Mouse (Mus musculus) neutrophil, adult 5-6 weeks (primary cell): ENCODE results near the gene Sprr2a1. TPM values are rescaled to one million over a fixed set of nuclear protein-coding genes. Genes with fewer than 3 reads are reported as not detected.
A peak's percentile ranks its signal among the peaks of the same experiment; 100 is the strongest.
"Not testable (repeated sequence)": the region's sequence is repeated elsewhere in the genome, so short reads cannot be mapped to it uniquely, and the experiment has no call there.

Source experiments
- ATAC-seq: fragments of 151-379, 151-347 bp; 2 replicates; pipeline ENCODE4 v1.8.0; 2017; ENCODE audit warnings: mild to moderate bottlenecking, moderate TSS enrichment; ENCODE audit not compliant: insufficient number of reproducible peaks, poor library complexity, low FRiP score, severe bottlenecking; ENCODE audit errors: extremely low read depth
- total RNA-seq: library from RNA; stranded (forward); fragments of 200-1000 nt; gene quantifications from 2 replicates; pipeline ENCODE4 v1.2.3, GENCODE M21; 2017

Gene Sprr2a1
- total RNA-seq, result not detected in 2 replicates

DNA sequence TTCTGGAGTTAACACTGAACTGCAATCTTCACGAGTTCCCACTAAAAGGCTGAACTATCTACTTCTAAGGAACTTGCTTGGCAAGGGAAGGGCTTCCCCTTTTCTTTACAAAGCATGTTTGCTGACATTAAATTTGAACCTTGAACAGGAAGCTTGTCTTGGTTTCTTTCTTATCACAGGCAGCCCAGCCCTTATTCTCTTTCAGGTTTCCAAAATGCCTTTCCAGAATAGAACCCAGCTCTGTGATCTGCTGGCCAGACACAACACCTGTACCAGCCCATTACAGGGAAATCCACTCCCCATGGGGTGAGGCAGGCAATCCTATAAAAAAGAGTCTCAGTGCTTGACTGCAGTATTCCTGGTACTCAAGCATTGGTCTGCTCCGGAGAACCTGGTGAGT, at the start of gene Sprr2a1, which contains the start of gene Sprr2a2:
Gene Sprr2a1 (plus strand): TSS at position 231 of the 400 bp plus-strand sequence.
Gene Sprr2a2 (plus strand): TSS at position 352 of the 400 bp plus-strand sequence.
- ATAC-seq, result not testable (repeated sequence)

DNA sequence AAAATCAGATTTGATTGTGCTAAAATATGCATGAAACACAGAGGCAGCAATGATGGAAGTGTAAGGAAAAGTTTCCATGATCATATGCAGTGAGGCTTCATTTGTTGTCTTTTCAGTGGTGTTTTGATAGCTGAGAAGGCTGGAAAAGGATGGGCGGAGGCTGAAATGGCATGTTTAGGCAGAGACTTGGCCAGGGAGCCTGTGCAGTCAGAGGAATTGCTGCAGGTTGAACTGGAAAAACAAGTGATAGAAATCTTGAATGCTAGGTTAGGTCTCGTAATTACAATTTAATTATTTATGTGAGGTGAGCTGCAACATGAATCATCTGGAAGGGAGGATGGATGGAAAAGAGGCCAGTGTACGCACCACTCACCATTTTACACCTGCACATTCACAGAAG, 45.8 kb upstream of the Sprr2a1 start:
- ATAC-seq, result no peak

DNA sequence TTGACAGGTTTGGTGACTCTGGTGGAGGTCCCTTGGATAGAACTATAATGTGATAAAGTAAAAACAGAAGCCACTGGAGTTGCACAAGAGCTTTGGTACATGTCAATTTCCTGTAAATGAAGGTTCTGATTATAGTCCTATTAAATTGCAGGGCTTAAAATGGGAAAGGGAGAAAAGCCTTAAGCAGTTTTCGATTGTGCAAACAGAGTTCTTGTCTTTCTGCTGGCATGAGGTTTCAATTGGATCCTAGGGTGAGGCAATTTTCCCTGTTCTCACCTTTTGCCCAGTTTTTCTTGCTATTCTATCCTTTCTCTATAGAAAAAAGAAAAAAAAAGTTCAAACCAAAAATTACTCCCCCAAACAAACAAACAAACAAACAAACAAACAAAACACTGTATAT, 38.7 kb upstream of the Sprr2a1 start:
- ATAC-seq, result no peak

DNA sequence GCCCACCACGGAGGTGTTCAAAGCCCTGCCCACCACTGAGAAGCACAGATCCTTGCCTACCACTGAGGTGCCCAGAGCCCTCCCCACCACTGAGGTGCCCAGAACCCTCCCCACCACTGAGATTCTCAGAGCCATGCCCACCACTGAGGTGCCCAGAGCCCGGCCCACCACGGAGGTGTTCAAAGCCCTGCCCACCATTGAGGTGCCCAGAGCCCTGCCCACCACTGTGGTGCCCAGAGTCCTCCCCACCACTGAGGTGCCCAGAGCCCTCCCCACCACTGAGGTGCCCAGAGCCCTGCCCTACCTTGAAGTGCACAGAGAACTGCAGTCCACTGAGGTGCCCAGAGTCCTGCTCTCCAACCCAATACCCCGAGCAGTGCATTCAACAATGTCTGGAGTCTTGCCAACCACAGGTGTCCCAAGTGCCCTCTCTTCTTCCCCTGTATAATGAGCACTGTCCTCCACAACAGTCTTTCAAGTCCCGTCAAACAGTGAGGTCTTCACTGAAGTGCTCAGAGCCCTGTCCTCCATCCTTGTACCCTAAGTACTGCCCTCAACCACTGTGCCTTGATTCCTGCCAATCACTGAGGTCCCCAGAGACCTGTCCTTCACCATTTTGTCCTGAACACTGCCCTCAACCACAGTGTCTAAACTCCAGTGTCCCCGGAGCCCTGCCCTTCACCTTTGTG, 19.9 kb upstream of the Sprr2a1 start:
- no peak for ATAC-seq

DNA sequence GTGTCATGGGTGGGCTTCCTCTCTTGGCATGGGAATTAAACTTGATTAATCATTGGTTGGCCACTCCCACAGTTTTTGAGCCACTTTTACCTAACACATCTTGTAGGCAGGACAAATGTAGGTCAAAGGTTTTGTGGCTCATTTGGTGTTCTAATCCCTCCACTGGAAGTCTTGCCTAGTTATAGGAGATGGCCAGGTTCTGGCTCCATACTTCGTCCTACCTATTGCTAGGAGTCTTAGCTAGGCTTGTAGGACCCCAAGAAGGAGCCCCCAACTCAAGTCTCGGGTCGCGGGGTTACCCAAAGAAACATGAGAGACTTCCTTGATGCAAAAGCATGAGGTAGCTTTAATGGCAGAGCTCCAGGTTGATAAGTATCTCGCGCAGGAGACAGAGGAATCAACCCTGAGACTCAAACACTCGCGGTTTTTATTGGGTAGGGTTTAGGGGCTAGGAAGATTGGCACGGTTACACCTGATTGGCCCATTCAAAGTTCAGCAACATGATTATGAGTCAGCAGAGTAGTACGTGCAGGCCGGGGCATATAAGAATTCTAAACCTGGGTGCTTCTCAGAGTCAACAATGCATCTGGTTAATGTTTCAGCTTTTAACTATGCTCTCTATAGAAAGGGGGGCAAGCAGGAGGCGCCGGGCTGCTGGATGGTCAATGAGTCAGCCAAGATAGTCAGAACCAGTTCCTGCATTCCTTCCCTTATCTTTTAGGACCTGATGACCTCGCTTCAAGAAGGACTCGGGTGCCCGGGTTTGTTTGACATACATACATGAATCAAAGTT, 4.3 kb upstream of the Sprr2a1 start:
- ATAC-seq, result not testable (repeated sequence)

DNA sequence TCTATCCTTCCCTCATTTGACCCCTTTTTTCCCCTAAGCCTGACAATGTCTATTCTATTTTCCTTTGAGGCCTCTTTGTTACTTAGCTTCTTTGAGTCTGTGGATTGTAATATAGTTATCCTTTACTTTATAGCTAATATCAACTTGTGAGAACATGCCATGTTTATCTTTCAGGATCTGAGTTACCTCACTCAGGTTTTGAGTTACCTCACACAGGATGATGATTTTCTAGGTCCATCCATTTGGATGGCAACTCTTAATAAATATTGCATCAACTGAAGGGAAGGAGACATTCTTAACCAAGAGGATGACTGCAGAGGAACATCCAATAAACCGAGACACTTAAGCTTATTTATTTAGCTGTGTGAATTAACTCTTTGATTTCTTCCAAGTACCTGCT, 3.5 kb upstream of the Sprr2a1 start:
- not testable (repeated sequence) for ATAC-seq

DNA sequence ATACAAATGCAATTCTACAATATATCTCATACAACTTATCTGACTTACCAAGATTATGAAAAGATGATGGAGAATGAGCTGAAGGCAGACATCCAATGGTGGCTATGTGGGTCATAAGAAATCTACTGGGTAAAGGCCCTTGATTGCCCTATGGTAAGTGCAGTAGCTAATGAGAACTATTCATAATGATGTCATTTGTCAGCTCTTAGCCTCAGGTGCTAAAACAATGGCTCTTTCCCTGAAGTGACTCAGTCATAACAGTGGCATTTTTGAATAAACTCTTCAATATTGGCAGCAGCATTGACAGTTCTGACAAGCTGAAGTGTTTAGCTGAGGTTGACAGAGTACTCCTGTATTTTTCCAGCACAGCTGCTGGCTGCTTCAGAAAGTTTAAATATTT, 1.9 kb upstream of the Sprr2a1 start:
- not testable (repeated sequence) for ATAC-seq

DNA sequence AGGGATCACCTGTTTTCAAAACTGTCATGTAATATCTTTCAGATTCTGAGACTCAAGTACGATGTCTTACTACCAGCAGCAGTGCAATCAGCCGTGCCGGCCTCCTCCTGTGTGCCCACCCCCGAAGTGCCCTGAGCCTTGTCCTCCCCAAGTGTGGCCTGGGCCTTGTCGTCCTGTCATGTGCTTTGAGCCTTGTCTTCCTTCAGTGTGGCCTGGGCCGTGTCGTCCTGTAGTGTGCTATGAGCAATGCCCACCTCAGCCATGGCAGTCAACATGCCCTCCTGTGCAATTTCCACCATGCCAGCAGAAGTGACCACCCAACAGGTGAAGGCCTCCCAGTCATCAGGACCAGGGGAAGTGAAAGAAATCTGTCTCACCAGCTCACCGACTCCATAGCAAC, 3.4 kb downstream of the Sprr2a1 start:
- ATAC-seq, result peak; percentile 42; the same call in 1 of the 2 replicates

DNA sequence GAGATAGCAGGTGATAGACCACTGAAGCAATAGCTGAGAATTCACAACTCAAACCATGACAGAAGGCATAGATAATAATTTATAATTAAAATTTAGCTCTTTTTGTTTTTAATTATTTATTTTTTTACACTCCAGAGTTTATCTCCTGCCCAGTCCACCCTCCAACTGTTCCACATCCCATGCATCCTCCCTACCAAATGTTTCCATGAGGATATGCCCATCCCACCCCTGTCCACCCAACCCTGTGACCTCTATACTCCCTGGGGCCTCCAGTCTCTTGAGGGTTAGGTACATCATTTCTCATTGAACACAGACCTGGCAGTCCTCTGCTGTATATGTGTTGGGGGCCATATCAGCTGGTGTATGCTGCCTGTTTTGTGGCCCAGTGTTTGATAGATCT, 8.1 kb downstream of the Sprr2a1 start:
- not testable (repeated sequence) for ATAC-seq

DNA sequence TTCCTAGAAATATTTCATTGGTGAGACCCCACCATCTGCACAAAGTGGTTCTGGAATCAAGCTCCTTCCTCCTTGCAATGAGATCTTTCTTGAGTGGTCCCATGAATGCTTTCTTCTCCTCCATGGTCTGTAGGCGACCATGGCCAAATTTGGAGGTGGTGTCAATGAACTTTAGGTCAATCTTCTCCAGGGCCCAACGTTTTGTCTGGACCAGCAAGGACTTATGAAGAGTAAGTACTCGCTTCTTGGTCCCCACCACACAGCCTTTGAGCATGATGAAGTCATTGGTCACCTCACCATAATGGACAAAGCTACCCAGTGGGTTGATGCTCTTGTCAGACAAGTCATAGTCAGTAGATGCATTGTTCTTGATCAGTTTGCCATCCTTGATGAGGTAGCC, 11.8 kb downstream of the Sprr2a1 start:
- not testable (repeated sequence) for ATAC-seq

DNA sequence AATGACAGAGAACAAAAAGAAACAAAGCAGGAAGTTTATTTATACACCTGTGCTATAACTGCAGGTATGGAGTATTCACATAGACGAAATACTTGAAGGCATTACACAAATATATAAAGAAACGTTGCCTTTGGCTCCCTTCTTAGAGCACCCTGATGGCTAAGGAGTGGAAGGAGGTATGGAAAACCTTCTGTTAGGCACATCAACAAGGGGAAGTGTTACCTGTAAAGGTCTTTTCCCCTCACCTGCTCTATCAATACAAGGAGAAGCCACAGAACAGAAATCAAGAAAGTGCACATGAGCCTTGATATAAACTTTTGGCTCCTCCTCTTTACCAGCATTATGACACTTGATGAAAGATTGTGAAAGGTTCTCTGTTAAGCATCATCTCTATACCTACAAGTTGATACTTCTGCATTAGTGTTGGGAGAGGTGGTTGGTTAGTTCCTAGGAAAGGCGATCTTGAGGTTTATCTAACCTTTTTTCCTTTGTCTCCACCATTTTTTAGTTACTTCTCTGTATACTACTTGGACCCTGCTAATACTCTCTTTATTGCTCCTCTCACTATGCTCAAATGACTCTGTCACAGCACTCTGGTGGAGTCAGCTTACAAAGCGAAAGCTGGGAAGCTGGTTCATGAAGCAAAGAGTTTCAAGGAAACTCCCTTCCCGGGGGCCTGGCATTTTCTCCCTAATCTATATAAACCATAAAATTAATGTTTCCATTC, 21.0 kb downstream of the Sprr2a1 start:
- ATAC-seq, result peak; percentile 34; the same call in 1 of the 2 replicates

DNA sequence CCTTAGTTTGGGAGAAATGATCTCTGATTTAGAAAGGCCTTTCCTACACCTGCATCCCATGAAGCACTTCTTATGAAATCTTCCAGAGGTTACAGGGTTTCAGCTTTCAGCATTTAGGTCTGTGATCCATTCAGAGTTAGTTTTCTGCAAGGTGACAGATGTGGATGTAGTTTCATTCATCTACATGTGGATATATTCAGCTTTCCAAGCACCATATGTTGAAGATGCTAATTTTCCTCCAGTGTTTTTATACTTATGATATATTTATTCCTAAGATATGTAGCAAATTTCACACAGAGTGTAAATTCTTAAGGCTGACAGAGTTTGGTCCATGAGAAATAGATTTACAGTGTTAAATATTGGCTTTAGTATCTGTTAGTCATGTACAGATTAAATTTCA, 23.1 kb downstream of the Sprr2a1 start:
- ATAC-seq, result not testable (repeated sequence)

DNA sequence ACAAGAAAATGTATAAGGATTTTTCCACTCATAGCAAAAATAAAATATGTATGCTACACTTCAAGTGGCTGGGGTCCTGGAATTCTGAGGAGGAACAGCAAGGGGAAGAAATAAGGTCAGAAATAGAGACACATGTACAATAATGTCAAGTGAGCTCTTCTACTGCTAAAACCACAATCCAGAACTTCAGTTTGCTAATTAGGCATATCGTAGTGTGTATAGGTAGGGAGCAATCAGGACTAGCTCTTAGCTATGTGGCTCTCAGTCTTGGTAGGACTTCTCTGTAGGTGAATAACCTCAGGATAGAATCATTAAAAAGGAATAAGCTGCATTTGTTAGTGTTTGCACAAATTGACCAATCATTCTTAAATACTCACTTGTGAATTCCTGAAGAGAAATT, 23.6 kb downstream of the Sprr2a1 start:
- ATAC-seq, result not testable (repeated sequence)

DNA sequence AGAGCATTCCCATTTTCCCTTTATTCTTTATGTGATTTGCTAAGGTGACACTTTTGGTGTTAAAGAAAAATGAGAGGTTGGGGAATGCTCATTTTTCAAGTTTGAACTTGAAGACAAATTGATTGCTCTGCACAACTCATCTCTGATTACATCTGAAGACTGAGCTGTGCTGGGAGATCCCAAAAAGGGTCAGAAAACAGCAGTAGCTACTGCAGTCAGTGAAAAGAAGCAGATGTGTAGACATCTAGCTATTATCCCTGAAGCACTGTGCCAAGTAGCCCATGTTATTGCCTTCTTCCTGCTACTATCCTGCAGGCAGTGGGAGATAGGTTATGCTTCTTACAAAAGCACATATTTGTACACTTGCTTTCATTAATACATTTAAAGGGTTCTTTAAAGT, 29.2 kb downstream of the Sprr2a1 start:
- not testable (repeated sequence) for ATAC-seq

DNA sequence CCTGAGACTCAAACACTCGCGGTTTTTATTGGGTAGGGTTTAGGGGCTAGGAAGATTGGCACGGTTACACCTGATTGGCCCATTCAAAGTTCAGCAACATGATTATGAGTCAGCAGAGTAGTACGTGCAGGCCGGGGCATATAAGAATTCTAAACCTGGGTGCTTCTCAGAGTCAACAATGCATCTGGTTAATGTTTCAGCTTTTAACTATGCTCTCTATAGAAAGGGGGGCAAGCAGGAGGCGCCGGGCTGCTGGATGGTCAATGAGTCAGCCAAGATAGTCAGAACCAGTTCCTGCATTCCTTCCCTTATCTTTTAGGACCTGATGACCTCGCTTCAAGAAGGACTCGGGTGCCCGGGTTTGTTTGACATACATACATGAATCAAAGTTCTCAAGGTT, 30.6 kb downstream of the Sprr2a1 start:
- ATAC-seq, result not testable (repeated sequence)

DNA sequence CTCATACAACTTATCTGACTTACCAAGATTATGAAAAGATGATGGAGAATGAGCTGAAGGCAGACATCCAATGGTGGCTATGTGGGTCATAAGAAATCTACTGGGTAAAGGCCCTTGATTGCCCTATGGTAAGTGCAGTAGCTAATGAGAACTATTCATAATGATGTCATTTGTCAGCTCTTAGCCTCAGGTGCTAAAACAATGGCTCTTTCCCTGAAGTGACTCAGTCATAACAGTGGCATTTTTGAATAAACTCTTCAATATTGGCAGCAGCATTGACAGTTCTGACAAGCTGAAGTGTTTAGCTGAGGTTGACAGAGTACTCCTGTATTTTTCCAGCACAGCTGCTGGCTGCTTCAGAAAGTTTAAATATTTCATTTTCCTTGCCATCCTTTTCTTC, 32.9 kb downstream of the Sprr2a1 start:
- not testable (repeated sequence) for ATAC-seq

DNA sequence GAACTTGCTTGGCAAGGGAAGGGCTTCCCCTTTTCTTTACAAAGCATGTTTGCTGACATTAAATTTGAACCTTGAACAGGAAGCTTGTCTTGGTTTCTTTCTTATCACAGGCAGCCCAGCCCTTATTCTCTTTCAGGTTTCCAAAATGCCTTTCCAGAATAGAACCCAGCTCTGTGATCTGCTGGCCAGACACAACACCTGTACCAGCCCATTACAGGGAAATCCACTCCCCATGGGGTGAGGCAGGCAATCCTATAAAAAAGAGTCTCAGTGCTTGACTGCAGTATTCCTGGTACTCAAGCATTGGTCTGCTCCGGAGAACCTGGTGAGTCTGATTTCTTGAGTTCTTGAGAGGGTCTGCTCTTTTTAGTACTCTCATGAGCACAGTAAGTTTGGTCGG, 34.9 kb downstream of the Sprr2a1 start:
- ATAC-seq, result not testable (repeated sequence)

DNA sequence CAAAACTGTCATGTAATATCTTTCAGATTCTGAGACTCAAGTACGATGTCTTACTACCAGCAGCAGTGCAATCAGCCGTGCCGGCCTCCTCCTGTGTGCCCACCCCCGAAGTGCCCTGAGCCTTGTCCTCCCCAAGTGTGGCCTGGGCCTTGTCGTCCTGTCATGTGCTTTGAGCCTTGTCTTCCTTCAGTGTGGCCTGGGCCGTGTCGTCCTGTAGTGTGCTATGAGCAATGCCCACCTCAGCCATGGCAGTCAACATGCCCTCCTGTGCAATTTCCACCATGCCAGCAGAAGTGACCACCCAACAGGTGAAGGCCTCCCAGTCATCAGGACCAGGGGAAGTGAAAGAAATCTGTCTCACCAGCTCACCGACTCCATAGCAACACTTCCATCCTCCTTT, 38.3 kb downstream of the Sprr2a1 start:
- peak; percentile 28 for ATAC-seq

DNA sequence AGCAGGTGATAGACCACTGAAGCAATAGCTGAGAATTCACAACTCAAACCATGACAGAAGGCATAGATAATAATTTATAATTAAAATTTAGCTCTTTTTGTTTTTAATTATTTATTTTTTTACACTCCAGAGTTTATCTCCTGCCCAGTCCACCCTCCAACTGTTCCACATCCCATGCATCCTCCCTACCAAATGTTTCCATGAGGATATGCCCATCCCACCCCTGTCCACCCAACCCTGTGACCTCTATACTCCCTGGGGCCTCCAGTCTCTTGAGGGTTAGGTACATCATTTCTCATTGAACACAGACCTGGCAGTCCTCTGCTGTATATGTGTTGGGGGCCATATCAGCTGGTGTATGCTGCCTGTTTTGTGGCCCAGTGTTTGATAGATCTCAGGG, 42.9 kb downstream of the Sprr2a1 start:
- not testable (repeated sequence) for ATAC-seq
